Mouse (Mus musculus) brain, embryonic 18.5 days (tissue): Measurements from ENCODE around the gene Tnni3k.
"Not testable (repeated sequence)": the region's sequence is repeated elsewhere in the genome, so short reads cannot be mapped to it uniquely, and the experiment has no call there.

Experiments
- DNase-seq: peaks from one replicate; pipeline ENCODE4 v3.0.0-alpha.2; 2012; ENCODE audit warnings: low read depth, low spot score

Tnni3k gene

GRCm38 (mm10) chr3:154834373-154834772 lies 220.8 kb downstream of the Tnni3k start:
- DNase-seq: no peak

- no peak for DNase-seq
Measured at GRCm38 (mm10) chr3:154825739-154826138, 229.5 kb downstream of the Tnni3k start.

- no peak for DNase-seq
Measured at GRCm38 (mm10) chr3:154824713-154825112, 230.5 kb downstream of the Tnni3k start.

- DNase-seq: not testable (repeated sequence)
Measured at GRCm38 (mm10) chr3:154819684-154820083, 235.5 kb downstream of the Tnni3k start.

GRCm38 (mm10) chr3:154817732-154818131 lies 237.5 kb downstream of the Tnni3k start:
- DNase-seq: no peak

GRCm38 (mm10) chr3:154816801-154817625 lies 238.2 kb downstream of the Tnni3k start:
- DNase-seq: peak; percentile 74

GRCm38 (mm10) chr3:154816231-154816630 lies 239.0 kb downstream of the Tnni3k start:
- no peak for DNase-seq

- no peak for DNase-seq
Measured at GRCm38 (mm10) chr3:154815606-154816005, 239.6 kb downstream of the Tnni3k start.

GRCm38 (mm10) chr3:154812893-154813292 lies 242.3 kb downstream of the Tnni3k start:
- DNase-seq: no peak

GRCm38 (mm10) chr3:154811833-154812232 lies 243.4 kb downstream of the Tnni3k start:
- no peak for DNase-seq

GRCm38 (mm10) chr3:154811281-154811680 lies 243.9 kb downstream of the Tnni3k start:
- DNase-seq: no peak

- no peak for DNase-seq
Measured at GRCm38 (mm10) chr3:154810273-154810870, 244.8 kb downstream of the Tnni3k start.

GRCm38 (mm10) chr3:154806626-154807025 lies 248.6 kb downstream of the Tnni3k start:
- DNase-seq: no peak

GRCm38 (mm10) chr3:154800888-154801429 lies 254.2 kb downstream of the Tnni3k start:
- DNase-seq: no peak

GRCm38 (mm10) chr3:154800454-154800853 lies 254.8 kb downstream of the Tnni3k start:
- DNase-seq: no peak

GRCm38 (mm10) chr3:154798806-154799205 lies 256.4 kb downstream of the Tnni3k start:
- no peak for DNase-seq

GRCm38 (mm10) chr3:154793571-154793970 lies 261.6 kb downstream of the Tnni3k start:
- no peak for DNase-seq

- no peak for DNase-seq
Measured at GRCm38 (mm10) chr3:154787611-154788010, 267.6 kb downstream of the Tnni3k start.

- no peak for DNase-seq
Measured at GRCm38 (mm10) chr3:154786354-154786753, 268.9 kb downstream of the Tnni3k start.

GRCm38 (mm10) chr3:154778836-154779595 lies 276.2 kb downstream of the Tnni3k start:
- no peak for DNase-seq

- DNase-seq: no peak
Measured at GRCm38 (mm10) chr3:154771651-154772050, 283.6 kb downstream of the Tnni3k start.

GRCm38 (mm10) chr3:154766321-154766720 lies 288.9 kb downstream of the Tnni3k start:
- DNase-seq: no peak
